Mouse (Mus musculus) megakaryocyte progenitor cell, adult 5-6 weeks (primary cell): ENCODE data around the gene Cd101. TPM values are rescaled to one million over a fixed set of nuclear protein-coding genes. Genes with fewer than 3 reads are reported as not detected.

Experiments used
- total RNA-seq, 2 experiments: library from RNA; stranded (forward) in 1 of 2; stranded (reverse) in 1 of 2; fragments of 157-497, 149-512 nt in 1 of 2; fragments of 200-1000 nt in 1 of 2; gene quantifications; 2 replicates each; pipeline versions ENCODE4 v1.2.3 to v1.2.4; 2015 to 2017

Gene Cd101
- total RNA-seq, 2 experiments from 2014 or later: 0.20 to 0.42 TPM

Other genes with a start within 250 kb of the Cd101 start
- not detected in 2 replicates for gene Vtcn1, start 204.1 kb downstream of the Cd101 start, total RNA-seq (2015)
- not detected in 2 replicates for gene Vtcn1, start 204.1 kb downstream of the Cd101 start, total RNA-seq (2017)
- 6.6 and 6.9 TPM in 2 replicates for gene Trim45, start 107.4 kb downstream of the Cd101 start, total RNA-seq (2015)
- 26.3 and 26.4 TPM in 2 replicates for gene Trim45, start 107.4 kb downstream of the Cd101 start, total RNA-seq (2017)
- 22.0 and 22.4 TPM in 2 replicates for gene Ttf2, start 59.9 kb downstream of the Cd101 start, total RNA-seq (2015)
- gene Ttf2, start 59.9 kb downstream of the Cd101 start, total RNA-seq (2017): 30.1 and 30.4 TPM in 2 replicates
- gene Ptgfrn, start 80.7 kb upstream of the Cd101 start, total RNA-seq (2015): 0.02 and 0.05 TPM in 2 replicates
- 0.12 TPM in 1 of 2 replicates, not detected in the other for gene Ptgfrn, start 80.7 kb upstream of the Cd101 start, total RNA-seq (2017)